In the genomic region with DNA sequence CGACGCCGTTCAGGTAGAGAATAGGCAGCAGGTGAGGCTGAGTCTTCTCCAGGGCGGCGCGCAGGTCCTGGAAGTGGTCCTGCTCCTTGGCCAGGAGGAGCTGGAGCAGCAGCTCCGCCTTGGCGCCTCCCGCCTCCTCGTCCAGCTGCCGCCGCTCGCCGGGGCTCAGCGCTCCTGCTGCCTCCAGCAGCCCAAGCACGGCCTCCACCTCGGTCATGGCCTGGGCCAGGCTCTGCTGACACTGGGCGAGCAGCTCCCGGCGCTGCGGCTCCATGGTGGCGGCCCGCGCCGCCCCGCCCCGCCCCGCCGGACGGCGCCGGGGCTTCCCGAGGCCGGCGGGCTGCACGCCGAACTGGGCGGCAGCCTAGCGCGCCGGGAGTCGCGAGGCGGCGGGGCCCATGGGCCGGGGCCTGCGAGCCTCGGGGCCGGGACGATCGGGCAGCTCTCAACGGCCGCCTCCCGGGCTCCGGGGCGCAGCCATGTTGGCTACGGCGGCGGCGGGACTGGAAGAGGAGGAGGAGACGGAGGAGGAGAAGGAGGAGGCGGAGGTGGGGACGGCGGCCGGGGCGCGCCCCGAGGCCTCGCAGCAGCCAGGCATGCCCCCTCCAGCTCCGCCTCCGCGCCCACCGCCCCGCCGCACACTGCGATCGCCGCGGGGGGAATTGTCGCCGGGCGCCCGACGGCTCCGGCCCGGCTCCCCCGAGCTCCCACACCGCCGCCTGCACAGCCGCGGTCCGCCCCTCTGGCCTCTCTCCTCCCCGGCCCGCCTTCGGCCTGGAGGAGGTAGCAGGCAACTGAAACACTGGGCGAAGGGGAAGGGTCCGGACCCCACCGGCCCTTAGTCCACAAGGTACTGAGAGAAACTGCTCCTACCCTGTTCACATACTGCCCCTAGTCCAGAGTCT, we compare ENCODE assay signal across 8 mouse cellular contexts. TPM values are rescaled to one million over a fixed set of nuclear protein-coding genes. Genes with fewer than 3 reads are reported as not detected.
A peak's percentile ranks its signal among the peaks of the same experiment; 100 is the strongest.
DNase-seq lines count a peak whose midpoint lies in the region; ATAC-seq and TF ChIP-seq lines count a peak whose summit lies in the region.

Dlg5 (minus strand) TSS at position 744 of the 905 bp plus-strand sequence.

- H3K27me3 ChIP-seq in E14TG2a.4 (ENCODE audit: insufficient read depth, low read length), result peaks cover 41% of the 10 kb centered on the region
- no peaks in the 10 kb centered on the region for H3K27me3 ChIP-seq in forebrain, embryonic 11.5 days (ENCODE audit: control insufficient read depth, insufficient read depth, low read length)
- H3K27me3 ChIP-seq in heart, embryonic 13.5 days (replicated peaks), result no peaks in the 10 kb centered on the region
- no peaks in the 10 kb centered on the region for H3K27me3 ChIP-seq in kidney, embryonic 16.5 days (ENCODE audit: insufficient read depth, low read length)
- H3K27me3 ChIP-seq in liver, adult 2 months (ENCODE audit: control insufficient read depth, insufficient read depth, low read length), result no peaks in the 10 kb centered on the region
- no peaks in the 10 kb centered on the region for H3K27me3 ChIP-seq in neural tube, embryonic 11.5 days (ENCODE audit: control insufficient read depth, insufficient read depth, low read length)

- H3K4me1 ChIP-seq in E14TG2a.4 (replicated peaks; ENCODE audit: low read depth, low read length), result peaks cover 66% of the 10 kb centered on the region
- no peaks in the 10 kb centered on the region for H3K4me1 ChIP-seq in bone marrow macrophage, adult 2 months (ENCODE audit: control insufficient read depth, insufficient read depth, low read length)
- peaks cover 3% of the 10 kb centered on the region; the same call in 1 of the 2 replicates for H3K4me1 ChIP-seq in forebrain, embryonic 11.5 days (replicated peaks; ENCODE audit: control insufficient read depth, insufficient read depth, low read length)
- H3K4me1 ChIP-seq in heart, embryonic 13.5 days, result peaks cover 19% of the 10 kb centered on the region
- peaks cover 18% of the 10 kb centered on the region for H3K4me1 ChIP-seq in kidney, embryonic 16.5 days (ENCODE audit: insufficient read depth, low read length)
- H3K4me1 ChIP-seq in liver, adult 2 months (ENCODE audit: control insufficient read depth, insufficient read depth, low read length), result peaks cover 7% of the 10 kb centered on the region
- peaks cover 7% of the 10 kb centered on the region; the same call in 1 of the 2 replicates for H3K4me1 ChIP-seq in neural tube, embryonic 11.5 days (ENCODE audit: control insufficient read depth, insufficient read depth, low read length)

- no peak for TF ChIP-seq POLR2A in bone marrow macrophage, adult 2 months (IDR thresholded peaks at IDR 0.05; ENCODE audit: borderline replicate concordance, low read depth, low read length)
- TF ChIP-seq POLR2A in liver, adult 2 months (IDR thresholded peaks at IDR 0.05; ENCODE audit: extremely low read depth, insufficient read depth, low read length), result 0 out of 2 replicates have a peak, but pooled peaks have one; percentile 8

- no peaks in the 10 kb centered on the region; the same call in 1 of the 2 replicates for H3K79me2 ChIP-seq in liver, adult 2 months (ENCODE audit: control insufficient read depth, insufficient read depth, low read length)

- TF ChIP-seq CTCF in E14TG2a.4 (conservative IDR thresholded peaks at IDR 0.05; ENCODE audit: low read length), result no peak
- TF ChIP-seq CTCF in bone marrow macrophage, adult 2 months (IDR thresholded peaks at IDR 0.05; ENCODE audit: low read depth, low read length), result no peak
- no peak for TF ChIP-seq CTCF in liver, adult 2 months (IDR thresholded peaks at IDR 0.05; ENCODE audit: low read depth, low read length)

- no peaks in the 10 kb centered on the region for H3K9me3 ChIP-seq in E14TG2a.4 (ENCODE audit: low read length)
- no peaks in the 10 kb centered on the region for H3K9me3 ChIP-seq in forebrain, embryonic 11.5 days (ENCODE audit: control insufficient read depth, low read length)
- no peaks in the 10 kb centered on the region for H3K9me3 ChIP-seq in heart, embryonic 13.5 days
- no peaks in the 10 kb centered on the region for H3K9me3 ChIP-seq in kidney, embryonic 16.5 days (ENCODE audit: low read length)
- no peaks in the 10 kb centered on the region for H3K9me3 ChIP-seq in neural tube, embryonic 11.5 days (ENCODE audit: control insufficient read depth, low read length)

- WGBS in forebrain, embryonic 11.5 days, result 0% methylated on average over 71 of the region's 98 CpGs
- WGBS in heart, embryonic 13.5 days, result under 1% methylated on average over 80 of the region's 98 CpGs
- WGBS in kidney, embryonic 16.5 days, result under 1% methylated on average over 76 of the region's 98 CpGs
- WGBS in liver, adult 2 months, result under 1% methylated on average over 75 of the region's 98 CpGs
- WGBS in neural tube, embryonic 11.5 days, result under 1% methylated on average over 75 of the region's 98 CpGs

- H3K9ac ChIP-seq in forebrain, embryonic 11.5 days (ENCODE audit: low read length), result peak within 1 kb of the TSS; percentile 93
- H3K9ac ChIP-seq in heart, embryonic 13.5 days, result peak within 1 kb of the TSS; percentile 97
- H3K9ac ChIP-seq in kidney, embryonic 16.5 days (replicated peaks; ENCODE audit: low read length), result peak within 1 kb of the TSS; percentile 98
- peak within 1 kb of the TSS; percentile 92 for H3K9ac ChIP-seq in liver, adult 2 months (ENCODE audit: low read depth, low read length)
- H3K9ac ChIP-seq in neural tube, embryonic 11.5 days (ENCODE audit: low read length), result peak within 1 kb of the TSS; percentile 97

- peak; percentile 85 for DNase-seq in forebrain, embryonic 11.5 days (ENCODE audit: low spot score)
- peak; percentile 31 for DNase-seq in liver, adult 2 months (ENCODE audit: extremely low read depth, low read depth, low spot score)
- DNase-seq in neural tube, embryonic 11.5 days (ENCODE audit: low spot score), result peak; percentile 74
- DNase-seq in thymus, postnatal 4 days, result peak; percentile 32

- H3K36me3 ChIP-seq in E14TG2a.4 (ENCODE audit: insufficient read depth, low read length), result peaks cover 22% of the 10 kb centered on the region
- no peaks in the 10 kb centered on the region for H3K36me3 ChIP-seq in forebrain, embryonic 11.5 days (ENCODE audit: control insufficient read depth, insufficient read depth, low read length)
- peaks cover 20% of the 10 kb centered on the region for H3K36me3 ChIP-seq in heart, embryonic 13.5 days
- H3K36me3 ChIP-seq in kidney, embryonic 16.5 days (ENCODE audit: insufficient read depth, low read length), result peaks cover 4% of the 10 kb centered on the region; the same call in 1 of the 2 replicates
- no peaks in the 10 kb centered on the region for H3K36me3 ChIP-seq in liver, adult 2 months (ENCODE audit: control insufficient read depth, insufficient read depth, low read length)
- no peaks in the 10 kb centered on the region for H3K36me3 ChIP-seq in neural tube, embryonic 11.5 days (ENCODE audit: control insufficient read depth, insufficient read depth, low read length)

- H3K27ac ChIP-seq in bone marrow macrophage, adult 2 months (ENCODE audit: insufficient read depth, low read depth, low read length), result no peak within 1 kb of the TSS
- peak within 1 kb of the TSS; percentile 72 for H3K27ac ChIP-seq in forebrain, embryonic 11.5 days (ENCODE audit: low read depth, low read length)
- peak within 1 kb of the TSS; percentile 92 for H3K27ac ChIP-seq in heart, embryonic 13.5 days (replicated peaks)
- H3K27ac ChIP-seq in kidney, embryonic 16.5 days (ENCODE audit: low read length), result peak within 1 kb of the TSS; percentile 95
- no peak within 1 kb of the TSS for H3K27ac ChIP-seq in liver, adult 2 months (replicated peaks; ENCODE audit: insufficient read depth, low read depth, low read length)
- H3K27ac ChIP-seq in neural tube, embryonic 11.5 days (ENCODE audit: low read depth, low read length), result peak within 1 kb of the TSS; percentile 91

- H3K4me2 ChIP-seq in forebrain, embryonic 11.5 days (ENCODE audit: low read depth, low read length, severe bottlenecking), result peak within 1 kb of the TSS; percentile 82
- peak within 1 kb of the TSS; percentile 97 for H3K4me2 ChIP-seq in heart, embryonic 13.5 days
- H3K4me2 ChIP-seq in kidney, embryonic 16.5 days (replicated peaks; ENCODE audit: low read depth, low read length), result peak within 1 kb of the TSS; percentile 73
- H3K4me2 ChIP-seq in neural tube, embryonic 11.5 days (ENCODE audit: low read depth), result peak within 1 kb of the TSS; percentile 96

- peak; percentile 90 for ATAC-seq in forebrain, embryonic 11.5 days (replicated peaks; ENCODE audit: low FRiP score)
- peak; percentile 75 for ATAC-seq in heart, embryonic 13.5 days (ENCODE audit: extremely low read depth, insufficient number of reproducible peaks, low FRiP score, low TSS enrichment)
- ATAC-seq in kidney, embryonic 16.5 days (ENCODE audit: low FRiP score, low TSS enrichment), result peak; percentile 89
- ATAC-seq in neural tube, embryonic 11.5 days (ENCODE audit: insufficient read depth, low FRiP score, low TSS enrichment), result peak; percentile 80

- peak within 1 kb of the TSS; percentile 84 for H3K4me3 ChIP-seq in E14TG2a.4 (replicated peaks; ENCODE audit: low read length)
- H3K4me3 ChIP-seq in bone marrow macrophage, adult 2 months (ENCODE audit: insufficient read depth, low read length), result peak within 1 kb of the TSS; percentile 20
- peak within 1 kb of the TSS; percentile 65 for H3K4me3 ChIP-seq in forebrain, embryonic 11.5 days (ENCODE audit: low read depth, low read length)
- H3K4me3 ChIP-seq in heart, embryonic 13.5 days, result peak within 1 kb of the TSS; percentile 93
- peak within 1 kb of the TSS; percentile 87 for H3K4me3 ChIP-seq in kidney, embryonic 16.5 days (ENCODE audit: low read length)
- H3K4me3 ChIP-seq in liver, adult 2 months (ENCODE audit: insufficient read depth, low read depth, low read length), result peak within 1 kb of the TSS; percentile 98
- peak within 1 kb of the TSS; percentile 86 for H3K4me3 ChIP-seq in neural tube, embryonic 11.5 days (ENCODE audit: low read depth, low read length)

RNA-seq across cellular contexts. Expression of gene Dlg5, which starts in this region (rescaled TPM):
- polyA plus RNA-seq in bone marrow macrophage, adult 2 months (2012; ENCODE audit: insufficient read depth, insufficient read length, missing spikeins), result 0.29 and 0.35 TPM in 2 replicates
- 26.0 and 29.4 TPM in 2 replicates for polyA plus RNA-seq in forebrain, embryonic 11.5 days (2014; fragmentation: Nextera tagmentation; extraction: Ambion mirVana)
- 8.6 and 10.4 TPM in 2 replicates for polyA plus RNA-seq in heart, embryonic 13.5 days (2015; fragmentation: Nextera tagmentation; extraction: Ambion mirVana)
- 13.7 and 15.9 TPM in 2 replicates for polyA plus RNA-seq in kidney, embryonic 16.5 days (2015; fragmentation: Nextera tagmentation; extraction: Ambion mirVana)
- 1.3 and 2.4 TPM in 2 replicates for total RNA-seq in liver, adult 2 months (2014; rRNA removed)
- polyA plus RNA-seq in liver, adult 2 months (2012; rRNA removed), result 2.9 and 4.0 TPM in 2 replicates
- polyA plus RNA-seq in neural tube, embryonic 11.5 days (2014; fragmentation: Nextera tagmentation; extraction: Ambion mirVana), result 25.4 and 26.7 TPM in 2 replicates

Comparison
In these comparisons a context has a peak if more than half of its experiments do, and no peak if none do; other contexts are left out.
1. H3K4me3 ChIP-seq: peak in every context shown above with its lines; median percentile 98 in liver, adult 2 months; 93 in heart, embryonic 13.5 days; 87 in kidney, embryonic 16.5 days; 86 in neural tube, embryonic 11.5 days; 84 in E14TG2a.4; 65 in forebrain, embryonic 11.5 days; 20 in bone marrow macrophage, adult 2 months.
2. H3K27ac ChIP-seq: peak in forebrain, embryonic 11.5 days (single experiment), heart, embryonic 13.5 days (single experiment), kidney, embryonic 16.5 days (single experiment) and neural tube, embryonic 11.5 days (single experiment); none in bone marrow macrophage, adult 2 months (single experiment) and liver, adult 2 months (single experiment).
3. DNase-seq: peak in every context shown above with its lines; median percentile 85 in forebrain, embryonic 11.5 days; 74 in neural tube, embryonic 11.5 days; 32 in thymus, postnatal 4 days; 31 in liver, adult 2 months.
4. Peak in every context shown above with its lines, with median percentiles within 50 percentile points of each other: ATAC-seq, H3K4me2 ChIP-seq and H3K9ac ChIP-seq.